Mouse (Mus musculus): ENCODE data around the gene Phf23.

Gene Phf23

GRCm38 (mm10) chr11:69984431-69984830 lies 11.1 kb upstream of the Phf23 start:
- CTCF ChIA-PET: interaction anchor here in 2 of 4 experiments (0.6 to 1.9 kb wide), 2 partner anchors 36 to 866 kb away, joined by 3 to 6 read pairs; partner anchors contain the start of gene Slc2a4 (in 1 of the 2)
- POLR2A ChIA-PET: interaction anchor here in 3 of 4 experiments (0.5 to 8.0 kb wide), 9 partner anchors 7 to 261 kb away, joined by 3 to 86 read pairs (median 4); partner anchors contain the start of genes Dvl2 (in 1 of the 3), Eif5a (in 1 of the 3), Gabarap (in 1 of the 3) and Phf23 (in 1 of the 3)

- ChIA-PET CTCF (no interaction called here), POLR2A (interaction anchor here in 2 of 4 experiments (1.0 to 6.4 kb wide), 4 partner anchors 8 to 248 kb away, joined by 3 to 137 read pairs (median 14); partner anchors contain the start of genes 0610010K14Rik (in 1 of the 2), Ctdnep1 (in 1 of the 2), Eif5a (in 1 of the 2) and Elp5 (in 1 of the 2))
Measured at GRCm38 (mm10) chr11:69989949-69990348, 5.6 kb upstream of the Phf23 start.

GRCm38 (mm10) chr11:69990850-69991691 lies 4.5 kb upstream of the Phf23 start, which contains the start of gene Gabarap:
Gene Gabarap, plus strand, starts transcription at chr11:69991143.
- CTCF ChIA-PET: interaction anchor here in 1 of 4 experiments (1.0 to 1.9 kb wide), 5 partner anchors 10 to 42 kb away, joined by 3 to 8 read pairs (median 6); partner anchors contain the start of genes Ctdnep1, Dvl2 and Slc2a4
- POLR2A ChIA-PET: interaction anchor here (0.5 to 6.4 kb wide), 52 partner anchors 9 to 979 kb away, joined by 3 to 137 read pairs (median 4); partner anchors contain the start of genes Dvl2 (in 4 of the 4), Acadvl (in 3 of the 4), Ctdnep1 (in 3 of the 4) and Eif5a (in 3 of the 4)

- ChIA-PET POLR2A (interaction anchor here (0.5 to 6.4 kb wide), 54 partner anchors 9 to 978 kb away, joined by 3 to 137 read pairs (median 4); partner anchors contain the start of genes Dvl2 (in 4 of the 4), Ctdnep1 (in 3 of the 4), Eif5a (in 3 of the 4) and Elp5 (in 3 of the 4)), CTCF (interaction anchor here in 2 of 4 experiments (0.5 to 1.9 kb wide), 7 partner anchors 9 to 58 kb away, joined by 3 to 8 read pairs (median 5); partner anchors contain the start of genes Ctdnep1 (in 1 of the 2), Dvl2 (in 1 of the 2) and Slc2a4 (in 1 of the 2))
Measured at GRCm38 (mm10) chr11:69991711-69992110, 3.9 kb upstream of the Phf23 start.

- CTCF ChIA-PET: interaction anchor here in 3 of 4 experiments (0.5 to 1.9 kb wide), 7 partner anchors 8 to 305 kb away, joined by 3 to 8 read pairs (median 5); partner anchors contain the start of genes Dvl2 (in 1 of the 3) and Slc2a4 (in 1 of the 3)
Measured at GRCm38 (mm10) chr11:69992396-69992795, 3.2 kb upstream of the Phf23 start.

GRCm38 (mm10) chr11:69992932-69993331 lies 2.6 kb upstream of the Phf23 start:
- POLR2A ChIA-PET: interaction anchor here in 3 of 4 experiments (1.2 to 6.4 kb wide), 9 partner anchors 8 to 278 kb away, joined by 3 to 137 read pairs (median 10); partner anchors contain the start of genes Ctdnep1 (in 2 of the 3), Elp5 (in 2 of the 3), Acadvl (in 1 of the 3) and Dvl2 (in 1 of the 3)
- CTCF ChIA-PET: interaction anchor here in 1 of 4 experiments (1.9 kb wide), 1 partner anchor 9 kb away, joined by 6 read pairs; no protein-coding TSS in a partner anchor

More at GRCm38 (mm10) chr11:69992396-69992795, 3.2 kb upstream of the Phf23 start:
- POLR2A ChIA-PET: interaction anchor here (0.7 to 6.4 kb wide), 37 partner anchors 8 to 676 kb away, joined by 3 to 137 read pairs (median 5); partner anchors contain the start of genes Dvl2 (in 4 of the 4), Ctdnep1 (in 3 of the 4), Elp5 (in 3 of the 4) and Acadvl (in 2 of the 4)

GRCm38 (mm10) chr11:69994401-69995090 lies 1.0 kb upstream of the Phf23 start:
- ChIA-PET CTCF (interaction anchor here in 3 of 4 experiments (0.5 to 1.0 kb wide), 5 partner anchors 16 to 336 kb away, joined by 3 to 7 read pairs (median 3); partner anchors contain the start of gene Acadvl (in 1 of the 3)), POLR2A (interaction anchor here in 3 of 4 experiments (0.8 to 6.4 kb wide), 4 partner anchors 13 to 21 kb away, joined by 3 to 137 read pairs (median 5); partner anchors contain the start of genes Acadvl (in 1 of the 3), Ctdnep1 (in 1 of the 3) and Elp5 (in 1 of the 3))

GRCm38 (mm10) chr11:69996161-69997061 lies 834 bp downstream of the Phf23 start:
- ChIA-PET CTCF (interaction anchor here (0.6 to 1.4 kb wide), 11 partner anchors 9 to 363 kb away, joined by 3 to 14 read pairs (median 5); partner anchors contain the start of genes Elp5 (in 1 of the 4), Fxr2 (in 1 of the 4) and Slc2a4 (in 1 of the 4)), POLR2A (interaction anchor here (0.5 to 3.9 kb wide), 82 partner anchors 8 to 704 kb away, joined by 3 to 97 read pairs (median 4); partner anchors contain the start of genes Acadvl (in 3 of the 4), Ctdnep1 (in 3 of the 4), Eif5a (in 3 of the 4) and 0610010K14Rik (in 2 of the 4))

- CTCF ChIA-PET: interaction anchor here in 3 of 4 experiments (0.7 to 1.4 kb wide), 8 partner anchors 9 to 364 kb away, joined by 3 to 6 read pairs (median 4); partner anchors contain the start of gene Fxr2 (in 1 of the 3)
- POLR2A ChIA-PET: interaction anchor here (0.6 to 3.9 kb wide), 77 partner anchors 8 to 528 kb away, joined by 3 to 97 read pairs (median 5); partner anchors contain the start of genes Acadvl (in 3 of the 4), Ctdnep1 (in 3 of the 4), Eif5a (in 3 of the 4) and 0610010K14Rik (in 2 of the 4)
Measured at GRCm38 (mm10) chr11:69997070-69997509, 1.5 kb downstream of the Phf23 start.

GRCm38 (mm10) chr11:69998567-69999491 lies 3.3 kb downstream of the Phf23 start:
- ChIA-PET POLR2A (interaction anchor here (0.6 to 3.9 kb wide), 25 partner anchors 10 to 491 kb away, joined by 3 to 97 read pairs (median 8); partner anchors contain the start of genes Ctdnep1 (in 3 of the 4), 0610010K14Rik (in 2 of the 4), Acadvl (in 2 of the 4) and Eif5a (in 2 of the 4)), CTCF (interaction anchor here (0.5 to 1.8 kb wide), 7 partner anchors 13 to 279 kb away, joined by 3 to 8 read pairs (median 3); partner anchors contain the start of gene Ctdnep1 (in 1 of the 4))

- ChIA-PET POLR2A (interaction anchor here (0.6 to 6.6 kb wide), 38 partner anchors 8 to 927 kb away, joined by 3 to 151 read pairs (median 4); partner anchors contain the start of genes Elp5 (in 3 of the 4), Acadvl (in 2 of the 4), Ctdnep1 (in 2 of the 4) and Dlg4 (in 2 of the 4)), CTCF (interaction anchor here in 2 of 4 experiments (0.6 to 2.5 kb wide), 6 partner anchors 18 to 214 kb away, joined by 3 to 13 read pairs (median 4); partner anchors contain the start of gene Kctd11 (in 1 of the 2))
Measured at GRCm38 (mm10) chr11:69999666-70000065, 4.1 kb downstream of the Phf23 start.

GRCm38 (mm10) chr11:70000396-70000898 lies 4.9 kb downstream of the Phf23 start, which contains the start of gene Dvl2:
Gene Dvl2, plus strand, starts transcription at chr11:70000595.
- CTCF ChIA-PET: interaction anchor here (0.6 to 2.5 kb wide), 18 partner anchors 9 to 1113 kb away, joined by 3 to 13 read pairs (median 4); partner anchors contain the start of genes Gabarap (in 1 of the 4) and Kctd11 (in 1 of the 4)

GRCm38 (mm10) chr11:70001159-70001558 lies 5.6 kb downstream of the Phf23 start:
- ChIA-PET POLR2A (interaction anchor here in 3 of 4 experiments (0.8 to 6.6 kb wide), 17 partner anchors 8 to 339 kb away, joined by 3 to 151 read pairs (median 9); partner anchors contain the start of genes Gabarap (in 3 of the 3), Acadvl (in 2 of the 3), Ctdnep1 (in 2 of the 3) and Dlg4 (in 2 of the 3)), CTCF (interaction anchor here (0.6 to 2.5 kb wide), 16 partner anchors 9 to 212 kb away, joined by 3 to 13 read pairs (median 4); partner anchors contain the start of genes Acadvl (in 3 of the 4), Slc16a11 (in 2 of the 4) and Gabarap (in 1 of the 4))

More at GRCm38 (mm10) chr11:70000396-70000898, 4.9 kb downstream of the Phf23 start, which contains the start of gene Dvl2:
- POLR2A ChIA-PET: interaction anchor here (0.6 to 6.6 kb wide), 65 partner anchors 8 to 927 kb away, joined by 3 to 151 read pairs (median 4); partner anchors contain the start of genes Acadvl (in 3 of the 4), Eif5a (in 3 of the 4), Elp5 (in 3 of the 4) and Ctdnep1 (in 2 of the 4)
